Mouse (Mus musculus): ENCODE results near the gene Atp13a4. TPM values are rescaled to one million over a fixed set of nuclear protein-coding genes. Genes with fewer than 3 reads are reported as not detected.

The Atp13a4 gene
- polyA plus RNA-seq, 1 experiment from 2014 or later: 1.5 TPM

DNA sequence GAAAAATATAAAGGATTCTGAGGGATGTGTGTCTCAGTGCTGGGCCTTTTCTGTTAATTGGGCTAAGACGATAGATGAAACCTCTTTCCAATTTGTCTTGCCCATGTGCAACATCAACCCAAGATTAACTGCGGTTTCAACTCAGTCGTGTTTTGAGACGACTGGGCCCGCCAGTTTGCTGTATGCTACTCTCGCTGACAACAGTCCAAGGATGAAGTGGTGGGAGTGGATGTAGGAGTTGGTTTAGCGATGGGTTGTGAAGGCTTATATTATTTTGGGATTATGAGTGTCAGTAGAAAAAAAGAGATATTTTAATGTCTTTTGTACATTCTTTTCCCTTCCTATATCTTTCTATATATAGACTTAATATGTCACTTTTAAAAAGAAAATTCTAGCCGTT is 170.0 kb downstream of the Atp13a4 start:
- no peak for ATAC-seq
- Histone ChIP-seq H3K4me1 (replicated peaks; ENCODE audit: control insufficient read depth, insufficient read depth, low read length) (no peaks in the 10 kb centered on the region), H3K4me3 (replicated peaks; ENCODE audit: low read length) (no peak overlapping the region), H3K36me3 (ENCODE audit: control insufficient read depth, insufficient read depth) (no peaks in the 10 kb centered on the region), H3K4me2 (ENCODE audit: low read length) (no peak overlapping the region), H3K27ac (ENCODE audit: low read length) (no peak overlapping the region), H3K9ac (replicated peaks; ENCODE audit: low read depth, low read length) (no peak overlapping the region), H3K9me3 (ENCODE audit: control insufficient read depth, low read length) (no peaks in the 10 kb centered on the region), H3K27me3 (replicated peaks; ENCODE audit: control insufficient read depth, insufficient read depth, low read length) (no peaks in the 10 kb centered on the region)
- WGBS: 91% methylated on average over 8 of the region's 8 CpGs

Other genes starting within 250 kb of the Atp13a4 start
- 1.1 and 2.6 TPM in 2 replicates for gene Atp13a5, start 166.1 kb downstream of the Atp13a4 start, polyA plus RNA-seq (2015; fragmentation: Nextera tagmentation; extraction: Ambion mirVana)
- gene Opa1, start 34.5 kb upstream of the Atp13a4 start, polyA plus RNA-seq (2015; fragmentation: Nextera tagmentation; extraction: Ambion mirVana): 53.1 and 57.5 TPM in 2 replicates